Mouse (Mus musculus) forebrain, embryonic 11.5 days (tissue): ENCODE results near the gene Hsd17b3. TPM values are rescaled to one million over a fixed set of nuclear protein-coding genes. Genes with fewer than 3 reads are reported as not detected.

Experiments used
- ATAC-seq: fragments of 200-750 bp; cut with Nextera tagmentation; replicated peaks from 2 replicates; pipeline ENCODE4 v1.8.0; 2017; ENCODE audit warnings: moderate TSS enrichment; ENCODE audit not compliant: low FRiP score
- DNase-seq: peaks from one replicate; pipeline ENCODE4 v3.0.0-alpha.2; 2017; ENCODE audit warnings: low spot score
- H3K27ac ChIP-seq: fragments of 300-500 bp; sonication (generic); 2 replicates; pipeline ENCODE4 v1.5.1; 2014; ENCODE audit warnings: low read depth, low read length
- H3K27me3 ChIP-seq: fragments of 300-500 bp; sonication (generic); 2 replicates; pipeline ENCODE4 v1.6.1; 2014; ENCODE audit warnings: mild to moderate bottlenecking, low read length, mixed read lengths; ENCODE audit not compliant: control insufficient read depth, insufficient read depth
- H3K36me3 ChIP-seq: fragments of 300-500 bp; sonication (generic); 2 replicates; pipeline ENCODE4 v1.6.1; 2014; ENCODE audit warnings: mild to moderate bottlenecking, low read length, moderate library complexity, mixed read lengths; ENCODE audit not compliant: control insufficient read depth, insufficient read depth
- H3K4me1 ChIP-seq: fragments of 300-500 bp; sonication (generic); replicated peaks from 2 replicates; pipeline ENCODE4 v1.6.1; 2014; ENCODE audit warnings: low read length, mixed read lengths; ENCODE audit not compliant: control insufficient read depth, insufficient read depth
- H3K4me2 ChIP-seq: fragments of 300-500 bp; sonication (generic); 2 replicates; pipeline ENCODE4 v1.6.1; 2014; ENCODE audit warnings: low read depth, mild to moderate bottlenecking, low read length, moderate library complexity, mixed read lengths; ENCODE audit not compliant: severe bottlenecking
- H3K4me3 ChIP-seq: fragments of 300-500 bp; sonication (generic); 2 replicates; pipeline ENCODE4 v1.5.1; 2014; ENCODE audit warnings: low read depth, low read length
- H3K9ac ChIP-seq: fragments of 300-500 bp; sonication (generic); 2 replicates; pipeline ENCODE4 v1.6.1; 2014; ENCODE audit warnings: low read length
- H3K9me3 ChIP-seq: fragments of 300-500 bp; sonication (generic); 2 replicates; pipeline ENCODE4 v1.6.1; 2016; ENCODE audit warnings: low read length, mixed read lengths; ENCODE audit not compliant: control insufficient read depth
- WGBS: fragments of 180-500 bp; shearing (Covaris S2); extraction: QIAGEN DNeasy Blood & Tissue Kit; methylation state at CpG from one replicate; pipeline ENCODE4 v1.1.7; 2014; 5-methylcytosine and 5-hydroxymethylcytosine counted together
- polyA plus RNA-seq: library from polyadenylated mRNA; unstranded; fragments of >200 nt; fragmentation: Nextera tagmentation; extraction: Ambion mirVana; gene quantifications from 2 replicates; pipeline ENCODE4 v1.2.1, GENCODE M21; 2014

The Hsd17b3 gene
- polyA plus RNA-seq, 1 experiment from 2014 or later: not detected

- no peaks in the 10 kb centered on the region for H3K36me3 ChIP-seq
- no peak for ATAC-seq
- WGBS: 93% methylated on average over 1 of the region's 1 CpGs
- no peak for DNase-seq
- H3K27me3 ChIP-seq: no peaks in the 10 kb centered on the region; the same call in 1 of the 2 replicates
- H3K9ac ChIP-seq: no peak overlapping the region
- 0 out of 2 replicates have a peak, but pooled peaks cover 4% of the 10 kb centered on the region for H3K4me1 ChIP-seq
- H3K27ac ChIP-seq: no peak overlapping the region
- H3K4me2 ChIP-seq: no peak overlapping the region
- H3K4me3 ChIP-seq: no peak overlapping the region
- no peaks in the 10 kb centered on the region for H3K9me3 ChIP-seq
Observed at GRCm38 (mm10) chr13:64110421-64110820, 21.4 kb upstream of the Hsd17b3 start.

- Histone ChIP-seq H3K9ac (no peak overlapping the region), H3K27ac (no peak overlapping the region), H3K4me2 (no peak overlapping the region), H3K4me3 (no peak overlapping the region), H3K4me1 (0 out of 2 replicates have a peak, but pooled peaks cover 4% of the 10 kb centered on the region), H3K9me3 (no peaks in the 10 kb centered on the region), H3K36me3 (no peaks in the 10 kb centered on the region), H3K27me3 (no peaks in the 10 kb centered on the region; the same call in 1 of the 2 replicates)
- no peak for DNase-seq
- WGBS: 28% methylated on average over 5 of the region's 5 CpGs
- no peak for ATAC-seq
Observed at GRCm38 (mm10) chr13:64108381-64108850, 19.4 kb upstream of the Hsd17b3 start.

GRCm38 (mm10) chr13:64107535-64107934 lies 18.5 kb upstream of the Hsd17b3 start:
- Histone ChIP-seq H3K27me3 (no peaks in the 10 kb centered on the region; the same call in 1 of the 2 replicates), H3K27ac (no peak overlapping the region), H3K9me3 (no peaks in the 10 kb centered on the region), H3K4me2 (no peak overlapping the region), H3K4me3 (no peak overlapping the region), H3K9ac (peak overlapping the region; percentile 33; the same call in 1 of the 2 replicates), H3K36me3 (no peaks in the 10 kb centered on the region), H3K4me1 (0 out of 2 replicates have a peak, but pooled peaks cover 4% of the 10 kb centered on the region)
- 30% methylated on average over 8 of the region's 8 CpGs for WGBS
- DNase-seq (peak; percentile 54), ATAC-seq (peak; percentile 63)

- WGBS: 50% methylated on average over 3 of the region's 3 CpGs
- H3K27me3 ChIP-seq: no peaks in the 10 kb centered on the region; the same call in 1 of the 2 replicates
- no peak overlapping the region for H3K27ac ChIP-seq
- H3K9ac ChIP-seq: no peak overlapping the region
- no peaks in the 10 kb centered on the region for H3K9me3 ChIP-seq
- 0 out of 2 replicates have a peak, but pooled peaks cover 4% of the 10 kb centered on the region for H3K4me1 ChIP-seq
- DNase-seq (no peak), ATAC-seq (no peak)
- no peak overlapping the region for H3K4me3 ChIP-seq
- no peak overlapping the region for H3K4me2 ChIP-seq
- no peaks in the 10 kb centered on the region for H3K36me3 ChIP-seq
Observed at GRCm38 (mm10) chr13:64107105-64107504, 18.1 kb upstream of the Hsd17b3 start.

- H3K27me3 ChIP-seq: no peaks in the 10 kb centered on the region; the same call in 1 of the 2 replicates
- 95% methylated on average over 3 of the region's 3 CpGs for WGBS
- no peak for DNase-seq
- no peak overlapping the region for H3K9ac ChIP-seq
- no peak for ATAC-seq
- H3K9me3 ChIP-seq: no peaks in the 10 kb centered on the region
- H3K36me3 ChIP-seq: no peaks in the 10 kb centered on the region
- H3K4me2 ChIP-seq: no peak overlapping the region
- 0 out of 2 replicates have a peak, but pooled peaks cover 4% of the 10 kb centered on the region for H3K4me1 ChIP-seq
- no peak overlapping the region for H3K4me3 ChIP-seq
- H3K27ac ChIP-seq: no peak overlapping the region
Observed at GRCm38 (mm10) chr13:64105690-64106089, 16.7 kb upstream of the Hsd17b3 start.

GRCm38 (mm10) chr13:64100186-64100585 lies 11.2 kb upstream of the Hsd17b3 start:
- no peaks in the 10 kb centered on the region for H3K36me3 ChIP-seq
- ATAC-seq: 0 out of 2 replicates have a peak, but pooled peaks have one; percentile 44
- H3K27me3 ChIP-seq: no peaks in the 10 kb centered on the region
- no peak overlapping the region for H3K27ac ChIP-seq
- no peak for DNase-seq
- no peak overlapping the region for H3K4me3 ChIP-seq
- no peak overlapping the region for H3K4me2 ChIP-seq
- WGBS: 64% methylated on average over 3 of the region's 3 CpGs
- no peaks in the 10 kb centered on the region for H3K9me3 ChIP-seq
- no peaks in the 10 kb centered on the region for H3K4me1 ChIP-seq
- no peak overlapping the region for H3K9ac ChIP-seq

GRCm38 (mm10) chr13:64098992-64099391 lies 10.0 kb upstream of the Hsd17b3 start:
- ATAC-seq: no peak
- WGBS: 73% methylated on average over 9 of the region's 9 CpGs

GRCm38 (mm10) chr13:64093341-64093740 lies 4.3 kb upstream of the Hsd17b3 start:
- no peak for ATAC-seq

More at GRCm38 (mm10) chr13:64098992-64099391, 10.0 kb upstream of the Hsd17b3 start:
- H3K36me3 ChIP-seq: no peaks in the 10 kb centered on the region
- H3K9me3 ChIP-seq: no peaks in the 10 kb centered on the region
- H3K4me2 ChIP-seq: no peak overlapping the region
- H3K4me1 ChIP-seq: no peaks in the 10 kb centered on the region
- no peak overlapping the region for H3K9ac ChIP-seq
- H3K4me3 ChIP-seq: no peak overlapping the region
- H3K27me3 ChIP-seq: no peaks in the 10 kb centered on the region
- DNase-seq: no peak
- H3K27ac ChIP-seq: no peak overlapping the region

GRCm38 (mm10) chr13:64092752-64093151 lies 3.7 kb upstream of the Hsd17b3 start:
- H3K27ac ChIP-seq: no peak overlapping the region
- no peaks in the 10 kb centered on the region for H3K27me3 ChIP-seq
- H3K9me3 ChIP-seq: no peaks in the 10 kb centered on the region
- H3K36me3 ChIP-seq: no peaks in the 10 kb centered on the region
- no peaks in the 10 kb centered on the region for H3K4me1 ChIP-seq
- ATAC-seq (no peak), DNase-seq (no peak)
- no peak overlapping the region for H3K4me2 ChIP-seq
- no peak overlapping the region for H3K9ac ChIP-seq
- H3K4me3 ChIP-seq: no peak overlapping the region
- 79% methylated on average over 6 of the region's 6 CpGs for WGBS

More at GRCm38 (mm10) chr13:64093341-64093740, 4.3 kb upstream of the Hsd17b3 start:
- no peaks in the 10 kb centered on the region for H3K4me1 ChIP-seq
- H3K9me3 ChIP-seq: no peaks in the 10 kb centered on the region
- no peak overlapping the region for H3K9ac ChIP-seq
- 3% methylated on average over 1 of the region's 1 CpGs for WGBS
- no peaks in the 10 kb centered on the region for H3K36me3 ChIP-seq
- H3K27me3 ChIP-seq: no peaks in the 10 kb centered on the region
- peak; percentile 79 for DNase-seq
- H3K27ac ChIP-seq: no peak overlapping the region
- H3K4me3 ChIP-seq: no peak overlapping the region
- H3K4me2 ChIP-seq: no peak overlapping the region
